Mouse (Mus musculus): ENCODE measurements around the gene Ppp2r5a. TPM values are rescaled to one million over a fixed set of nuclear protein-coding genes. Genes with fewer than 3 reads are reported as not detected.

Ppp2r5a gene
- polyA plus RNA-seq, 1 experiment from 2014 or later, result 17.8 TPM

DNA sequence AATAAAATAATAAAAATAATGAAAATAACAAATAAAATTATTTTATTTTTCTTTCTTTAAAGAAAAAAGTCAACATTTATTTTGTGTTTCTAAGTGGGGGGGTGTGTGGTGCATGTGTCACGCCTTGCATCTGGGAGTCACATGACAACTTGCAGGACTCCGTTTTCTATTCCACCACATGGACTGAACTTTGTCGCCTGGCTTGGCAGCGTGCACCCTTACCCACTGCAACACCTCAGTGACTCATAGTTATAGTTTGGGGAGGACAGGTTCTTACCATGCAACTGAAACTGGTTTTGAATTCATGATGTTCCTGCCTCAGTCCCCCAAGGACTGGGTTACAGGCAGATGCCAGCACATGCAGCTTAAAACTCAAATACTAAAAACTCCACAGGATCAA lies 34.9 kb downstream of the Ppp2r5a start:
- Histone ChIP-seq H3K27me3 (no peaks in the 10 kb centered on the region), H3K4me1 (no peaks in the 10 kb centered on the region), H3K9me3 (replicated peaks) (no peaks in the 10 kb centered on the region), H3K4me3 (replicated peaks) (no peak overlapping the region), H3K36me3 (peaks cover 41% of the 10 kb centered on the region), H3K4me2 (no peak overlapping the region), H3K9ac (no peak overlapping the region), H3K27ac (no peak overlapping the region)
- 90% methylated on average over 4 of the region's 4 CpGs for WGBS
- no peak for ATAC-seq (replicated peaks; ENCODE audit: low FRiP score)

DNA sequence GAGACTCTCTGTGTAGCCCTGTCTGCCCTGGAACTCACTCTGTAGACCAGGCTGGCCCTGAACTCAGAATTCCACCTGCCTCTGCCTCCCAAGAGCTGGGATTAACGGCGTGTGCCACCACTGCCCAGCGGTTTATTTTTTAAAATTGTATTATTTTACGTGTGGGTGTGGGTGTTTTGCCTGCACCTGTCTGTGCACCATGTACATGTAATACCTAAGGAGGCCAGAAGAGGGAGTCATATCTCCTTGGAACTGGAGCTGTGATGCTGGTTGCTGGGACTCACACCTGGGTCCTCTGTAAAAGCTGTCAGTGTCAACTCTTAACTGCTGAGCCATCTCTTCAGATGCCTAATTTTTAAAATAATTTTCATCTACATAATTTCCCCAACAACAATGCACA lies 38.6 kb downstream of the Ppp2r5a start:
- Histone ChIP-seq H3K4me2 (no peak overlapping the region), H3K9me3 (replicated peaks) (no peaks in the 10 kb centered on the region), H3K27me3 (no peaks in the 10 kb centered on the region), H3K9ac (no peak overlapping the region), H3K36me3 (peaks cover 50% of the 10 kb centered on the region), H3K27ac (no peak overlapping the region), H3K4me1 (no peaks in the 10 kb centered on the region), H3K4me3 (replicated peaks) (no peak overlapping the region)
- no peak for ATAC-seq (replicated peaks; ENCODE audit: low FRiP score)
- 71% methylated on average over 4 of the region's 4 CpGs for WGBS

DNA sequence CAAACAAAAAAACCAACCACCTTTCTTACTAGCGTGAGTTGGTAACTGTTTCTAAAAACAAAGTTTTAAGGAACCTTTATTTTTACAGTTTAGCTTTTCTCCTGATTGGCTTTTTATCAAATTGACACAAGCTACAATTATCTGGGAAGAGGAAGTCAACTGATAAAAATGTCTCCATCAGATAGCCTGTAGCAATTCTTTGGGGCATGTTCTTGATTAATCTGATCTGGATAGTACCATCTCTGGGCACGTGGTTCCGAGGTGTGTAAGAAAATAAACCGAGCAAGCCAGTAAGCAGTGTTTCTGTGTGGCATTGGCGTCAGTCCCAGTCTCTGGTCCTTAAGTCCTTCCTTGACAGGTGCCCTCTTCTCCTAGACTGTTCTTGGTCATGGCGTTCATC lies 40.7 kb downstream of the Ppp2r5a start:
- Histone ChIP-seq H3K27me3 (no peaks in the 10 kb centered on the region), H3K9ac (no peak overlapping the region), H3K4me1 (no peaks in the 10 kb centered on the region), H3K27ac (no peak overlapping the region), H3K36me3 (peaks cover 60% of the 10 kb centered on the region), H3K4me2 (no peak overlapping the region), H3K4me3 (replicated peaks) (no peak overlapping the region), H3K9me3 (replicated peaks) (no peaks in the 10 kb centered on the region)
- ATAC-seq (replicated peaks; ENCODE audit: low FRiP score), result no peak
- 87% methylated on average over 6 of the region's 6 CpGs for WGBS

DNA sequence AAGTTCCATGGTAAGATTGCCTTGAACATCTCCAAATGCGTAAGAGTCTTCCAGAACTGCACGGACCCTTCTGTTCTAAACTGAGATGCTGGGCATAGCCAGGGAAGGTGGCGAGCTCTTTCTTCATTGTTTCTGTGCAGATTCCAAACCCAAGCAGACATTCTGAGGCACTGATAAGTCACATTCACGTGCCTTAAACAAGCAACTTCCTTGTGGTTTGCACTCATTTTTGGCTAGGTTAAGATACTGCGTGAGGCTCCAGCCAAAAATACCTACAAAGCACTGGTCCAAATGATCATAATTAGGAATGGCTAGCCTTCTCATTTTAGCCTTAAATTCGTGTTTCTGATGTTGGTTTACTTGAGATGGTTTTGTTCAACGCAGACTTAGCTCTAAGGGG lies 43.6 kb downstream of the Ppp2r5a start:
- no peak for ATAC-seq (replicated peaks; ENCODE audit: low FRiP score)
- H3K4me2 ChIP-seq, result no peak overlapping the region

DNA sequence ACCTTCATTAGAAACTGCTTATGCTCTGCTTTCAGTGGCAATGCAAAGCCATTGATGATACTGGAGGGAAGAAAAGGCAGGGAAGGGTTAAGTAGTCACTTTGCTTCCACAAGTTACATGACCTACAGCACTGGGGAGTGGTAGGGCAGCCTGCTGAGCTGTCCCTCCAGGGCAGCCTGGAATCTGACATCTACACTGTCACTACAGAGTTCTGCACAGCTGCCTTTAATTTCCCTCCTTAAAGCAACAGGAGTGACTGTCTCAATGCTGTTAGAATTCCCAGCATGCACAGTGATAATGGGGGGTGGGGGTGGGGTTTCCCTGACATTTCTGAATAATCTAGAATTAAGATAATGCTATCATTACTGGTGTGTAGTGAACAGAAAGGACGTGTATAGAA lies 46.1 kb downstream of the Ppp2r5a start:
- Histone ChIP-seq H3K9ac (no peak overlapping the region), H3K4me3 (replicated peaks) (no peak overlapping the region), H3K4me1 (no peaks in the 10 kb centered on the region), H3K9me3 (replicated peaks) (no peaks in the 10 kb centered on the region), H3K27ac (no peak overlapping the region), H3K27me3 (no peaks in the 10 kb centered on the region), H3K4me2 (no peak overlapping the region), H3K36me3 (peaks cover 85% of the 10 kb centered on the region)
- WGBS, result 78% methylated on average over 1 of the region's 1 CpGs
- ATAC-seq (replicated peaks; ENCODE audit: low FRiP score), result no peak

More for the DNA sequence above, 43.6 kb downstream of the Ppp2r5a start:
- WGBS, result 90% methylated on average over 7 of the region's 7 CpGs
- no peak overlapping the region for H3K27ac ChIP-seq
- H3K36me3 ChIP-seq, result peaks cover 78% of the 10 kb centered on the region
- no peak overlapping the region for H3K9ac ChIP-seq
- no peaks in the 10 kb centered on the region for H3K9me3 ChIP-seq (replicated peaks)
- H3K4me1 ChIP-seq, result no peaks in the 10 kb centered on the region
- H3K27me3 ChIP-seq, result no peaks in the 10 kb centered on the region
- no peak overlapping the region for H3K4me3 ChIP-seq (replicated peaks)

DNA sequence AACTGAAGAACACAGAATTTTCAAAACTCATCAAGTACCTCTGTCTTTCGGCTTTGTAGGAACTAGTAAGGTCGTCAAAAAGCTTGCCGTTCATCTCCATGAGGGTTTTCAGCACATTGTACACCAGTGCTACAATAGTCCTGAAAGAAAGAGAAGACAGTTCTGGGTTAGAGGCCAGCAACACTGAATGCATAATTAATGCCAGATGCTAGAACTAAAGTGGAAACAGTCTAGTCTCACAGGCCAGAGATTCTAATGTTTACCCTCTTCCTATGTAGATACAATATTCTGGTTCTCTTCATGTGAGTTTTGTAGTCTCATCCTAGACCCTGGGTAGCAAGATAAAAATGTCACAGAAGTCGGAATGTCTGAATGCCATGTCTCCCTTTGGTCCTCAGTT lies 49.2 kb downstream of the Ppp2r5a start:
- no peak for ATAC-seq (replicated peaks; ENCODE audit: low FRiP score)
- WGBS, result 92% methylated on average over 4 of the region's 4 CpGs
- H3K27me3 ChIP-seq, result no peaks in the 10 kb centered on the region
- peaks cover 93% of the 10 kb centered on the region for H3K36me3 ChIP-seq
- H3K4me3 ChIP-seq (replicated peaks), result no peak overlapping the region
- H3K4me2 ChIP-seq, result no peak overlapping the region
- H3K9ac ChIP-seq, result no peak overlapping the region
- H3K4me1 ChIP-seq, result no peaks in the 10 kb centered on the region
- no peaks in the 10 kb centered on the region for H3K9me3 ChIP-seq (replicated peaks)
- H3K27ac ChIP-seq, result no peak overlapping the region

DNA sequence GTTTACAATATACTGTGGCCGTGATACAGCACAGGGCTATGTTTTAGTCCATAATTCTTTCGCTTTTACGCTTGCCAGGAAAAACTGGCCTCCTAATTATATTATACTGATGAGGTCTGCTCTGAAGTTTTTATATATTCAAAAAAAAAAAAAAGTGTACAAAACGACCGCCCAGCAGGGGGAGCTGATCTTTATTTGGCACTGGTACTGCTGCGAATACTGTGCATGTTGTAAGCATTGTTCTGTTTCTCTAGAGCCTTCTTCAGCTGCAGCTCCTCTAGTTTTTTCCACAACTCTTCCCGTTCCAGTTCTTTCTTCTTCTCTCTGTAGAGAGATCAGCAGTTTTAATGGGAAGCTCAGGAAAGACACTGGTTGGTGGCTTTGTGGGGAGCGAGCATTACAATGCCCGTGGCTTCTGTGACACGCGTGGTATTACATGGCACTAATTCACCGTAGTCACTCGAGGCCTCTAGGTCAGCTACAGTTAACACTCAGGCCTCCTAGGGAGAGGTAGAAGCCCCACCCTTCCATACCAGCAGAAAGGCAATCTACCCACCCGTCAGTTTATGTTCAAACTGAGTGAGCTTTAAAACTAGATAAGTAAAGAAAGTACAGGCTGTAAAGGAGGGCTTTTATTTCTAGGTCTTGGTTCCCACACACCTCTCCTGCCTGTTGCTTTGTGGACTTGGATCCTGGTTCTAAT lies 50.1 kb downstream of the Ppp2r5a start:
- Histone ChIP-seq H3K36me3 (peaks cover 90% of the 10 kb centered on the region), H3K4me1 (0 out of 2 replicates have a peak, but pooled peaks cover 3% of the 10 kb centered on the region), H3K27me3 (no peaks in the 10 kb centered on the region), H3K4me3 (replicated peaks) (no peak overlapping the region), H3K9me3 (replicated peaks) (no peaks in the 10 kb centered on the region), H3K4me2 (no peak overlapping the region), H3K9ac (no peak overlapping the region), H3K27ac (no peak overlapping the region)
- WGBS, result 65% methylated on average over 14 of the region's 14 CpGs
- no peak for ATAC-seq (replicated peaks; ENCODE audit: low FRiP score)

DNA sequence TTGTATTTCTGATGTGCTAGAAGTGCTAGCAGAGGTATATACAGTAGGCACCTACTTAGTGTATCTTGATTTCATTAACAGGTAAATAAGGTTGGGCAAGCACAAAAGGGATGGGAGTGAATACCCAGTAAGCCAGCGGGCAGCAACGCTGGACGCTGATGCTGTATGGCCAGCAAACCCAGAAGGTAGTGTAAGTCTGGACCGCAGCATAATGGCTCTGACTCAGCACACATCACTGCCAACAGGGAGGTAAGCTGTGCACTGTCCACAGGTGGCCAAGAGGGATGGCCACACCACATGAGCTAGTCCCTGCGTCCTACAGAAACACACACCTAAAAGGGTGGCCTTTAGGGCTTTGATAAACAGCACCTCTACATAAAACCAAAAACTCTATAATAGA lies 52.7 kb downstream of the Ppp2r5a start:
- Histone ChIP-seq H3K27ac (no peak overlapping the region), H3K27me3 (no peaks in the 10 kb centered on the region), H3K4me3 (replicated peaks) (no peak overlapping the region), H3K4me1 (0 out of 2 replicates have a peak, but pooled peaks cover 3% of the 10 kb centered on the region), H3K36me3 (peaks cover 91% of the 10 kb centered on the region), H3K4me2 (no peak overlapping the region), H3K9ac (no peak overlapping the region), H3K9me3 (replicated peaks) (no peaks in the 10 kb centered on the region)
- WGBS, result 93% methylated on average over 5 of the region's 5 CpGs
- ATAC-seq (replicated peaks; ENCODE audit: low FRiP score), result no peak

DNA sequence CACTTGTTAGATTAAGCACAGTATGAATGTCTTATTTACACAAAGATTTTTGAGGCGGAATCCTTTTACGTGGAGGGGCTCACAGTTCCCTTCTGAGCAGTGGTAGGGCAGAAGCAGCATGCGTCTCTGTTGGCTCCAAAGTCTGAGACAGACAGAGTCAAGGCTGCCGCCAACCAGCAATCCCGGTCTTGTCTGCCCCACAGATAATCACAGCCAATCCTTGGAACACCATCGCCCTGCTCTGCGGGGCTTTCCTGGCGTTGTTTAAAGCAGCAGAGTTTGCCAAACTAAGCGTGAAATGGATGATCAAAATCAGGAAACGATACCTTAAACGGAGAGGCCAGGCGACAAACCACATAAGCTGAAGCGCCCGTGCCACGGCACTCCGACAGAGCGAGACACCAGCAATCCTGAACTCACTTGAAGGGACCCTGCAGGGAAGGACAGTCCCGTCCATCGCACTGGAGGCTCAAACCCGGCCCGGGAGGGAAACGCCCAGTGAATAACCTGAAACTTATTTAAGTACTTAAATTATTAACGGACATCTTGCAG lies 53.5 kb downstream of the Ppp2r5a start:
- H3K27ac ChIP-seq, result 0 out of 2 replicates have a peak overlapping the region, but pooled peaks have one; percentile 3
- ATAC-seq (replicated peaks; ENCODE audit: low FRiP score), result no peak
- H3K9me3 ChIP-seq (replicated peaks), result no peaks in the 10 kb centered on the region
- WGBS, result 79% methylated on average over 23 of the region's 23 CpGs
- peaks cover 90% of the 10 kb centered on the region for H3K36me3 ChIP-seq
- H3K4me1 ChIP-seq, result 0 out of 2 replicates have a peak, but pooled peaks cover 3% of the 10 kb centered on the region
- H3K4me3 ChIP-seq (replicated peaks), result no peak overlapping the region
- no peaks in the 10 kb centered on the region for H3K27me3 ChIP-seq
- H3K9ac ChIP-seq, result no peak overlapping the region
- H3K4me2 ChIP-seq, result no peak overlapping the region

DNA sequence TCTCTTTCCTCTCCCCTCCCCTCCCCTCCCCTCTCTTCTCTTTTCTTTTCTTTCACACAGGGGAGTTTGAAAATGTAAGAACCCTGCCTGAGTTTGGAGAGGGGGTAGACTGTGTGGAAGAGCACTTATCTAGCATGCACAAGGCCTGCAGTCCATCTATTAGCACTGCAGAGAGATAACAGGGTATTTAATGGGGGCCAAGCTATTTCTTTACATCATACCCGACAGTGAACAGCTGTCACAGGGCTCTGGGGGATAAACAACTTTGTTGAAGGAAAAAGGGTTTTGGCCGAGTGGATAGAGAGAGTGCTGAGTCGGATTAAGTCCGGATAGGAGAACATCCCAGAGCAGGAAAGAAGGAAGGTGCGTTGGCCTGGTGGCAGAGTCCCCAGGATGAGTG lies 54.1 kb downstream of the Ppp2r5a start:
- WGBS, result 62% methylated on average over 5 of the region's 5 CpGs
- Histone ChIP-seq H3K9ac (no peak overlapping the region), H3K4me1 (0 out of 2 replicates have a peak, but pooled peaks cover 3% of the 10 kb centered on the region), H3K36me3 (peaks cover 90% of the 10 kb centered on the region), H3K4me3 (replicated peaks) (no peak overlapping the region), H3K27ac (0 out of 2 replicates have a peak overlapping the region, but pooled peaks have one; percentile 3), H3K9me3 (replicated peaks) (no peaks in the 10 kb centered on the region), H3K27me3 (no peaks in the 10 kb centered on the region), H3K4me2 (no peak overlapping the region)
- ATAC-seq (replicated peaks; ENCODE audit: low FRiP score), result no peak

DNA sequence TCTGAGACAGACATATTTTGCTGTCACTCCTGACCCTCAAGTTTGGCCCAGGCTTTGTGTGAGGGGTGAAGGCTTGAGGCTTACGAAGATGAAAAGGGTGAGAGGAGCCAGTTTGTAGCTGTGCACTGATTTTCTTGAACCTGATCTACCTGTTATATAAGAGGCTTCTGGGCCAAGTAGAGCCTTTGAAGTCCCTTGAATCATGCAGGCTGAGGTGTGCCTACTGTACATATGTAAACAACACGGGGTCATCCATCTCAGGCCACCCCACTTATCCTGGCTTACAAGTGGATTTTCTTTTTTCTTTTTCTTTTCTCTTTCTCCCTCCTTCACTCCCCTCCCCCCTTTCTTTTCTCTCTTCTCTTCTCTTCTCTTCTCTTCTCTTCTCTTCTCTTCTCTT lies 54.5 kb downstream of the Ppp2r5a start:
- WGBS, result 86% methylated on average over 2 of the region's 2 CpGs
- Histone ChIP-seq H3K4me1 (0 out of 2 replicates have a peak, but pooled peaks cover 3% of the 10 kb centered on the region), H3K36me3 (peaks cover 90% of the 10 kb centered on the region), H3K27me3 (no peaks in the 10 kb centered on the region), H3K27ac (no peak overlapping the region), H3K9me3 (replicated peaks) (no peaks in the 10 kb centered on the region), H3K4me2 (no peak overlapping the region), H3K4me3 (replicated peaks) (no peak overlapping the region), H3K9ac (no peak overlapping the region)
- ATAC-seq (replicated peaks; ENCODE audit: low FRiP score), result no peak

DNA sequence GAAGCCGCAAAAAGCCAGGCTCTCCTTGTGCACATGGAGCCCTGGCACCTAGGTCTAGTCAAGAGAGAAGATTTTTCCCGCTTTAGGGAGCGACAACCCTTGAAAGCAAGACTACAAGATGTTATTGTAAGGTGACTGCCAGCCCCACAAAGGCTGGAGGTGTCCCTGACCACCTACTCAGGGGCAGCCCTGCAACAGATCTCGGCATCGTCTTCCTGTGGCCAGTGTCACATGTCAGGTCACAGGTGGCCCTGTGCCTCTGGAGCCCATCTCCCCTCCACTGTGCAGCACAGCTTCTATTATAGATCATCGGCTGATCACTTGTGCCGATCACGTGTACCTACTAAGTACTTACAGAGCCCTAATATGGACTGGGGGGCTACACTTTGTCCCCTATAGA lies 55.5 kb downstream of the Ppp2r5a start:
- WGBS, result 92% methylated on average over 8 of the region's 8 CpGs
- Histone ChIP-seq H3K27ac (no peak overlapping the region), H3K4me2 (no peak overlapping the region), H3K9ac (no peak overlapping the region), H3K4me1 (0 out of 2 replicates have a peak, but pooled peaks cover 3% of the 10 kb centered on the region), H3K27me3 (no peaks in the 10 kb centered on the region), H3K4me3 (replicated peaks) (no peak overlapping the region), H3K9me3 (replicated peaks) (no peaks in the 10 kb centered on the region), H3K36me3 (peaks cover 91% of the 10 kb centered on the region)
- no peak for ATAC-seq (replicated peaks; ENCODE audit: low FRiP score)
